Mouse (Mus musculus) heart, postnatal 0 days (tissue): ENCODE measurements around the gene Zfp871.

Source experiments
- CTCF ChIP-seq: IDR thresholded peaks from 2 replicates; pipeline ENCODE4 v1.5.1; 2016; ENCODE audit warnings: antibody characterized with exemption, control low read depth, low read depth
- EP300 ChIP-seq: IDR thresholded peaks from 2 replicates; pipeline ENCODE4 v1.6.1; 2016; ENCODE audit warnings: antibody characterized with exemption, low read depth

DNA sequence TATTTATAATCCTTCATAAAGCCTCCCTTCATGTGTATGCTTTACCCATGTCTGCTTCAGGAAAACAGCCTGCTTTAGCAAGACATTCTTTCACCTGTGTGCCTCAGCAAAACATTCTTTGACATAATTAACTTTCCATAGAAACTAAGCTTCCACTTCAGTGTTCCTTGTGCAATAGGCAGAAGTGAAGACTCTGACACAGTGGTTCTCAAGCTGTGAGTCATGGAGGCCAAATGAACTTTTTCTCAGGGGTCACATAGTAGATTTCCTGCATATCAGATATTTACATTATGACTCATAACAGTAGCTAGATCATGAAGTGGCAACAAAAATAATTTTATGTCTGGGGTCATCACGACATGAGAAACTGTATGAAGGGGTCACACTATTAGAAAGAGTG lies 49.7 kb downstream of the Zfp871 start:
- TF ChIP-seq CTCF, result no peak
- no peak for TF ChIP-seq EP300
